Mouse (Mus musculus) limb, embryonic 14.5 days (tissue): ENCODE results near the gene Avil. TPM values are rescaled to one million over a fixed set of nuclear protein-coding genes. Genes with fewer than 3 reads are reported as not detected.
"Not testable (repeated sequence)": the region's sequence is repeated elsewhere in the genome, so short reads cannot be mapped to it uniquely, and the experiment has no call there.

ENCODE experiments used
- ATAC-seq: fragments of 200-750 bp; cut with Nextera tagmentation; 2 replicates; pipeline ENCODE4 v1.8.0; 2017; ENCODE audit warnings: low read depth, moderate number of reproducible peaks, moderate TSS enrichment; ENCODE audit not compliant: low FRiP score
- DNase-seq: peaks from one replicate; pipeline ENCODE4 v3.0.0-alpha.2; 2015; ENCODE audit warnings: low spot score
- H3K27ac ChIP-seq: fragments of 300-500 bp; sonication (generic); replicated peaks from 2 replicates; pipeline ENCODE4 v1.5.1; 2014; ENCODE audit warnings: low read depth, mild to moderate bottlenecking, low read length, moderate library complexity, mixed read lengths
- H3K27me3 ChIP-seq: fragments of 300-500 bp; sonication (generic); 2 replicates; pipeline ENCODE4 v1.6.1; 2014; ENCODE audit warnings: low read length, mixed read lengths; ENCODE audit not compliant: control insufficient read depth, insufficient read depth
- H3K36me3 ChIP-seq: fragments of 300-500 bp; sonication (generic); 2 replicates; pipeline ENCODE4 v1.6.1; 2014; ENCODE audit warnings: mild to moderate bottlenecking, low read length, moderate library complexity, mixed read lengths; ENCODE audit not compliant: control insufficient read depth, insufficient read depth
- H3K4me1 ChIP-seq: fragments of 300-500 bp; sonication (generic); 2 replicates; pipeline ENCODE4 v1.6.1; 2014; ENCODE audit warnings: antibody characterized with exemption, low read length, mixed read lengths; ENCODE audit not compliant: control insufficient read depth, insufficient read depth
- H3K4me2 ChIP-seq: fragments of 300-500 bp; sonication (generic); replicated peaks from 2 replicates; pipeline ENCODE4 v1.6.1; 2014; ENCODE audit warnings: low read depth, mild to moderate bottlenecking, low read length, moderate library complexity; ENCODE audit not compliant: severe bottlenecking
- H3K4me3 ChIP-seq: fragments of 300-500 bp; sonication (generic); replicated peaks from 2 replicates; pipeline ENCODE4 v1.5.1; 2014; ENCODE audit warnings: low read length
- H3K9ac ChIP-seq: fragments of 300-500 bp; sonication (generic); 2 replicates; pipeline ENCODE4 v1.6.1; 2014; ENCODE audit warnings: mild to moderate bottlenecking, low read depth, low read length, moderate library complexity; ENCODE audit not compliant: severe bottlenecking
- H3K9me3 ChIP-seq: fragments of 300-500 bp; sonication (generic); 2 replicates; pipeline ENCODE4 v1.6.1; 2016; ENCODE audit warnings: low read length; ENCODE audit not compliant: control insufficient read depth
- POLR2A ChIP-seq: fragments of 200-500 bp; IDR thresholded peaks from 2 replicates; pipeline ENCODE4 v1.8.0; 2012; ENCODE audit warnings: inconsistent platforms, mild to moderate bottlenecking, moderate library complexity, borderline replicate concordance; ENCODE audit not compliant: insufficient read depth, insufficient read length; ENCODE audit errors: extremely low read depth
- WGBS: fragments of 180-500 bp; shearing (Covaris S2); extraction: QIAGEN DNeasy Blood & Tissue Kit; methylation state at CpG from one replicate; pipeline ENCODE4 v1.1.7; 2014; 5-methylcytosine and 5-hydroxymethylcytosine counted together
- polyA plus RNA-seq, 2 experiments: library from polyadenylated mRNA; depleted of rRNA in 1 of 2; stranded (reverse) in 1 of 2; unstranded in 1 of 2; fragments of >200 nt; fragmentation: Nextera tagmentation in 1 of 2; extraction: Ambion mirVana in 1 of 2; gene quantifications; 2 replicates each; pipeline versions ENCODE4 v1.2.1 to v1.2.3; 2012 to 2014

Avil gene
- polyA plus RNA-seq, 2 experiments: 0.28 to 0.45 TPM

DNA sequence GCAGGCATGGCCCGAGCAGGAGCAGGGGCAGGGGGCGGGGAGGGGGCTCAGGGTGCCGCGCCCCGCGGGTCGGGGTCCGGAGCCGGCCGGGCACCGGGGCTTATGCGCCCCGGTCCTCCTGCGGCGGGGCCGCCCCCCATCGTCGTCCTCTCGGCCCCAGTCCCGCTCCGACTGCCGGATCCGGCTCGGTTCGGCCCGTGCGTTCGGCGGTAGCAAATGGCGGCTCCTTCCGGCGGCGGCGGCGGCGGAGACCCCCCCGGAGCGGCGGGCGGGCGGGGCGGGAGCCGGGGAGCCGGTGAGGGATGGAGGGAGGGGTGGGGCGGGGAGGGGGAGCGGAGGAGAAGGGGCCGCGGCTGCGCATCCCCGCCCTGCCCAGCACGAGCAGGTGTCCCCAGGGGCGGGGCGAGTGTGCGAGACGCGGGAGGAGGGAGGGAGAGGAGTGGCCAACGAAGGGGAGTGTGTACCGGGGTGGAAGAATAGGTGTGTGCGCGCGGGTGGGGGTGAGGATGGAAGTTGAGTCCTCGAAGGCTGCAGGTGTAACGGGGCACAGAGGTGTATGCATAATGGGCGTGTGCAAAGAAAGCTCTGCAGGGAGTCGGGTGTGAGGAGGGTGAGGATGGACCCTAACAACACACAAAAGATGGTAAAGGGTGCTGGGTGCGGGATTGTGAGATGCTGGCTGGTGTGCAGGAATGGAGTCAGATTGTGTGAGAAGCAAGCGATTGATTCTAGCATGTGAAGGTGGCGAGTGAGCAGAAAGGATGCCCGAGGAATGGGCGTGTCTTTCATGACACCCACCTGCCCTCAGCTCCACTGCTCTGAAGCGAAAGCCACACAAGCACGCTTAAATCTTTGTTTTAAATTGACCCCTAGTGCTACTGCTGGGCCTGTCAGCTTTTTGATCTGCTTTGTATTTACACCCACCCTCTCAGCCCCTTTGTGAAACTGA, 59.7 kb downstream of the Avil start, which contains the start of gene March9:
TSS of gene March9 (minus strand) at position 217 of the 949 bp plus-strand sequence.
- Histone ChIP-seq H3K4me3 (peak within 1 kb of the TSS; percentile 75), H3K4me2 (peak within 1 kb of the TSS; percentile 94), H3K27me3 (peaks cover 11% of the 10 kb centered on the region; the same call in 1 of the 2 replicates), H3K27ac (no peak within 1 kb of the TSS), H3K9ac (peak within 1 kb of the TSS; percentile 79), H3K36me3 (peaks cover 28% of the 10 kb centered on the region), H3K4me1 (peaks cover 11% of the 10 kb centered on the region; the same call in 1 of the 2 replicates), H3K9me3 (no peaks in the 10 kb centered on the region)
- DNase-seq (peak; percentile 70), ATAC-seq (no peak)
- no peak for TF ChIP-seq POLR2A
- WGBS: 1% methylated on average over 33 of the region's 72 CpGs

- no peak overlapping the region for H3K27ac ChIP-seq
- 48% methylated on average over 5 of the region's 5 CpGs for WGBS
- H3K9me3 ChIP-seq: no peaks in the 10 kb centered on the region
- H3K4me3 ChIP-seq: no peak overlapping the region
- ATAC-seq (no peak), DNase-seq (no peak)
- H3K4me1 ChIP-seq: peaks cover 11% of the 10 kb centered on the region; the same call in 1 of the 2 replicates
- peaks cover 32% of the 10 kb centered on the region for H3K36me3 ChIP-seq
- no peak overlapping the region for H3K4me2 ChIP-seq
- no peak overlapping the region for H3K9ac ChIP-seq
- TF ChIP-seq POLR2A: no peak
- H3K27me3 ChIP-seq: peaks cover 11% of the 10 kb centered on the region; the same call in 1 of the 2 replicates
Observed at GRCm38 (mm10) chr10:127061085-127061484, 60.6 kb downstream of the Avil start.

DNA sequence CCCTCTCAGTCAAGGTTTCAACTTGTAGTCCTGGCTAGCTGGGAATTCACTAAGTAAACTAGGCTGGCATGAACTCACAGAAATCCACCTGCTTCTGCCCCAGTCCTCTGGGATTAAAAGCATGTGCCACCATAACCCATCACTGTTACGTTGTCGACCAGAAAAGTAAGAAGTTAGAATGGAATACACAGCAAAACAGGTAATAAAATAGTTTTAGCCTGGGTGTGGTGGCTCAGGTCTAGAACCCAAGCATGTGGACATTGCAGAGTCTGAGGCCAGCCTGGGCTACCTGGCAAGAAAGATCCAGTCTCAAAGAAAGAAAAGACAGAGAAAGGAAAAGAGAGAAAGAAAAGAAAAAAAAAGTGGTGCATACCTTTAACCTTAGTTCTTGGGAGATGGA, 61.0 kb downstream of the Avil start:
- peaks cover 11% of the 10 kb centered on the region; the same call in 1 of the 2 replicates for H3K4me1 ChIP-seq
- TF ChIP-seq POLR2A: no peak
- peaks cover 11% of the 10 kb centered on the region; the same call in 1 of the 2 replicates for H3K27me3 ChIP-seq
- no peak for DNase-seq
- no peaks in the 10 kb centered on the region for H3K9me3 ChIP-seq
- ATAC-seq: no peak
- no peak overlapping the region for H3K4me2 ChIP-seq
- H3K9ac ChIP-seq: no peak overlapping the region
- peaks cover 32% of the 10 kb centered on the region for H3K36me3 ChIP-seq
- no peak overlapping the region for H3K27ac ChIP-seq
- no peak overlapping the region for H3K4me3 ChIP-seq
- 78% methylated on average over 2 of the region's 2 CpGs for WGBS

DNA sequence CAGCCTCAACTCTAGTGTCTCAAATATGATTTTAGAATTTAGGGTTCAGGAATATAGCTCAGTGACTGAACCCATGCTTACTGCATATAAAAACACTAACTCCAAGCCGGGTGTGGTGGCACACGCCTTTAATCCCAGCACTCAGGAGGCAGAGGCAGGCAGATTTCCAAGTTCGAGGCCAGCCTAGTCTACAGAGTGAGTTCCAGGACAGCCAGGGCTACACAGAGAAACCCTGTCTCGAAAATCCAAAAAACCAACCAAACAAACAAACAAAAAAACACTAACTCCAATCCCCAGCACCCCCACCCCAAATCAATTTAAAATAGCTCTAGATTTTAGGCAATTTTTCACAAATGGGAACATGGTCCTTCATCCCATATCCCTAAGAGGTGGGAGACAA, 61.6 kb downstream of the Avil start:
- not testable (repeated sequence) for H3K4me3 ChIP-seq, DNase-seq, ATAC-seq, H3K27ac ChIP-seq, H3K4me2 ChIP-seq, H3K9ac ChIP-seq, H3K9me3 ChIP-seq
- Histone ChIP-seq H3K36me3 (peaks cover 34% of the 10 kb centered on the region), H3K27me3 (peaks cover 11% of the 10 kb centered on the region; the same call in 1 of the 2 replicates), H3K4me1 (peaks cover 11% of the 10 kb centered on the region; the same call in 1 of the 2 replicates)
- 87% methylated on average over 4 of the region's 4 CpGs for WGBS

GRCm38 (mm10) chr10:127062503-127062902, 62.0 kb downstream of the Avil start:
- TF ChIP-seq POLR2A: no peak
- peaks cover 11% of the 10 kb centered on the region; the same call in 1 of the 2 replicates for H3K27me3 ChIP-seq
- no peak overlapping the region for H3K27ac ChIP-seq
- H3K9me3 ChIP-seq: no peaks in the 10 kb centered on the region
- H3K4me3 ChIP-seq: no peak overlapping the region
- peaks cover 34% of the 10 kb centered on the region for H3K36me3 ChIP-seq
- no peak overlapping the region for H3K9ac ChIP-seq
- H3K4me2 ChIP-seq: no peak overlapping the region
- DNase-seq: no peak
- ATAC-seq: no peak
- H3K4me1 ChIP-seq: peaks cover 11% of the 10 kb centered on the region; the same call in 1 of the 2 replicates
- WGBS: 71% methylated on average over 5 of the region's 5 CpGs
